Mouse (Mus musculus): ENCODE results near the gene Cspg5. TPM values are rescaled to one million over a fixed set of nuclear protein-coding genes. Genes with fewer than 3 reads are reported as not detected.

Cspg5 gene
- total RNA-seq, 2 experiments from 2014 or later = 1.5 to 2.2 TPM

DNA sequence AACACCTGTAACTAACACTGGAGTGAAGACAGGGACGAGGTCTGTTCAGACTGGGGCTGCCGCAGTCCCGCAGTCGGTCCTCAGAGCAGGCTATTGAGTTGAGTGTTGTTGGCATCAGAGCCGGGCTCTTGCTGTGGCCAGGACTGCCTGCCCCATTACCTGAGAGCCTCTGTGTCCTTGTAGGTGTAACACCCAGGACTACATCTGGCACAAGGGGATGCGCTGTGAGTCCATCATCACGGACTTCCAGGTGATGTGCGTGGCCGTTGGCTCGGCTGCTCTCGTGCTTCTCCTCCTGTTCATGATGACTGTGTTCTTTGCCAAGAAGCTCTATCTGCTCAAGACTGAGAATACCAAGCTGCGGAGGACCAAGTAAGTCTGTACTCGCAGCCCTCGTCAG, 7.2 kb downstream of the Cspg5 start:
- DNase-seq (ENCODE audit: low spot score in 2 of 2) = no peak

GRCm38 (mm10) chr9:110255407-110256019, 11.9 kb downstream of the Cspg5 start:
- DNase-seq (ENCODE audit: low spot score in 2 of 2) = no peak

DNA sequence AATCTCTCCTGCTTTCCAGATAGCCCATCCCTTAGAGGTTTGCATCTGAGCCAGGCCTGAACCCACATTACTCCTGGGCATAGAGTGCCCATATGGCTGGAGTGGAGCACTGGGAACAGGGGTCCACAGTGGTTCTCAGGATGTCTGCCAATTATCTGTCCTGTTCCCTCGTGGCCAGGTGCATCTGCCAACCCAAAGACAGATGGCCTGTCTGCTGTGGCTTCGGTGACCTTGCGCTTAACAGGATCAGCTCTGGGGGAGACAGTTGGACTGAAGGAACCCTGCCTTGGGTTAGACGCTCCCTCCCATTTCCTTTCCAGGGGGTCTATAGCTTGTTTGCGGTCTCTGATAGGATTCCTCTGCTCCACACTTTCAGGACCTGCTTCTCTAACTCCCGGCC, 15.1 kb downstream of the Cspg5 start:
- DNase-seq (ENCODE audit: low spot score in 2 of 2) = no peak

GRCm38 (mm10) chr9:110259118-110259517, 15.5 kb downstream of the Cspg5 start:
- DNase-seq (ENCODE audit: low spot score in 2 of 2) = no peak

DNA sequence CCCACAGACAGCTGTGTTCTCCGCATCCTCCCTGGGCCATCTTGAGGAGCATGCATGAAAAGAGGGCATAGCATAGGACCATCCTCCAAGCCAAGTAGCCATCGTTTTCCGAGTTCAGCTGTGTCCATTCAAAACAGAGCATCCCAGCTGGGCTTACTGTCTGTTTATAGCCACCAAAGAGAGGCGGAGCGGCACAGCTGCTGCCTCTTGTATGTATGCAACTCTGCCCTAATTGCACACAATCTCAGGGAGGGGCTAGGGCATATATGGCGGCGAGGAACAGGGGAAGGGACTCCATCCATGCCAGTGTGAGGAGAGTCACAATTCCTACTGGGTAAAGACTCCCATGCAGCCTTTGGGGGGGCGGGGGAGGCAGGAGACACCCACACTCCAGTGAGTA, 19.6 kb downstream of the Cspg5 start:
- no peak for DNase-seq (ENCODE audit: low spot score in 2 of 2)

DNA sequence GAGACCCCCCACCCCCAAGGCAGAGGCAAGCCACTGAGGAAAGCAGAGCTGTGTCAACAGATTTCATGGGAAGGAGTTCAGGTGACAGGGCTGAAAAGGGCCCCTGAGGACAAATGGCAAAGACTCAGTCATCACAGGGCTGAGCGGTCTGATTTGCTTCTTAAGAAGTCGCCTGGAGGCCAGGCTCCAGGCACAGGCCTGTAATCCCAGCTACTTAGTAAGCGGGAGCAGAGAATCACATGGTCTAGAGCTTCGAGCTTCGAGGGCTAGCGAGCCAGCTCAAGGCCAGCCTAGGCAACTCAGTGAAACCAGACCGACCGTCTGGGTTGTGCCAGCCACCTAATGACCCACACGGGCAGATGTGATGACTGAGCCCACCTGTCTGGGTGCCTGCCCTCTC, 21.4 kb downstream of the Cspg5 start:
- DNase-seq (ENCODE audit: low spot score in 2 of 2) = no peak

- no peak for DNase-seq (ENCODE audit: low spot score in 2 of 2)
Observed at GRCm38 (mm10) chr9:110268416-110268815, 24.8 kb downstream of the Cspg5 start.

GRCm38 (mm10) chr9:110272330-110272729, 28.7 kb downstream of the Cspg5 start:
- DNase-seq (ENCODE audit: low spot score in 2 of 2) = no peak

GRCm38 (mm10) chr9:110273507-110273906, 29.9 kb downstream of the Cspg5 start:
- DNase-seq (ENCODE audit: low spot score in 2 of 2) = no peak

- no peak for DNase-seq (ENCODE audit: low spot score in 2 of 2)
Observed at GRCm38 (mm10) chr9:110275882-110276281, 32.3 kb downstream of the Cspg5 start.

DNA sequence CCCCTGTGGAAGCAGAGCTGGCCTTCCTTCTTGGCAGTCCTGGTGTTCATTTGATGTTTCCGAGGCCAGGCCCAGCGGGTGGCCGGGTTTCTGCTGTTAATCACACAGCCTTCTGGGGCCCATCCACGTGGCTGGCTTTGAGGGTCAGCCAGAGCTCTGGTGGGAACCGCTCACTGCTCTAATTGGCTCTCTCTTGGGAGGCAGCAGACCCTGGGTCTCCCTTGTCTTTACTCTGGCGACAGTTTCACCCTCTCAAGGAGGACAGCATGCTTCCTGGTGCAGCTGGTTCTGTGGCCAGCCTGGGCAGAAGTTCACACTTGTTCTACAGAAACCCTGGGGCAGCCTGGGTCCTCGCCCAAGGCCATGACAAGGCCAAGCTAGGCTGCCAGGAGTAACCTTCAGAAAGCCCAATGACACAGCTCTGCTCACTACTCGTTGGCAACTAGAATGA, 33.9 kb downstream of the Cspg5 start:
- no peak for DNase-seq (ENCODE audit: low spot score in 2 of 2)

GRCm38 (mm10) chr9:110284075-110284697, 40.6 kb downstream of the Cspg5 start:
- DNase-seq (ENCODE audit: low spot score in 2 of 2) = no peak

- no peak for DNase-seq (ENCODE audit: low spot score in 2 of 2)
Observed at GRCm38 (mm10) chr9:110287321-110287924, 43.8 kb downstream of the Cspg5 start.

DNA sequence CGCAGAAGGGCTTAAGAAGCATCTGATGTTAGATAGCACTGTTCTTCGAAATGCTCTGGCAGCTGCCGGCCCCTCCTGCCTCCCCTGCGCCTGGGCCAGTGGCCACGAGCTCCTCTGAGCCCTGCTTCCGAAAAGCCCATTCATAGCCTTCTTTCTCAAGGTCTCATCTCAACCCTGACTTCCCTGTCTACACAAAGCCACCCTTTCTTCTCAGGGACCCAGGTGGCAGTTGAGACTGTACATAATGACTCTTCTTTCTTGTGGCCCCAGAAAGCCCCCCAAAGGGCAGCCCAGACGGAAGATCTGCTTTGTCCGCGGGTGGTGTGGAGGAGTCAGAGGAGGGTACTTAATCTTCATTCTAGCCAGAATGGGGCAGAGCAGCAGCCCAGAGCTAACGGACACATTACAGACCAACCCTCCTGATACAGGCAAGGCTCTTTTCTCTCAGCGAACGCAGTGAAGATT, 49.7 kb downstream of the Cspg5 start:
- no peak for DNase-seq (ENCODE audit: low spot score in 2 of 2)

- no peak for DNase-seq (ENCODE audit: low spot score in 2 of 2)
Observed at GRCm38 (mm10) chr9:110293873-110294415, 50.4 kb downstream of the Cspg5 start.

GRCm38 (mm10) chr9:110294786-110295185, 51.2 kb downstream of the Cspg5 start:
- no peak for DNase-seq (ENCODE audit: low spot score in 2 of 2)

DNA sequence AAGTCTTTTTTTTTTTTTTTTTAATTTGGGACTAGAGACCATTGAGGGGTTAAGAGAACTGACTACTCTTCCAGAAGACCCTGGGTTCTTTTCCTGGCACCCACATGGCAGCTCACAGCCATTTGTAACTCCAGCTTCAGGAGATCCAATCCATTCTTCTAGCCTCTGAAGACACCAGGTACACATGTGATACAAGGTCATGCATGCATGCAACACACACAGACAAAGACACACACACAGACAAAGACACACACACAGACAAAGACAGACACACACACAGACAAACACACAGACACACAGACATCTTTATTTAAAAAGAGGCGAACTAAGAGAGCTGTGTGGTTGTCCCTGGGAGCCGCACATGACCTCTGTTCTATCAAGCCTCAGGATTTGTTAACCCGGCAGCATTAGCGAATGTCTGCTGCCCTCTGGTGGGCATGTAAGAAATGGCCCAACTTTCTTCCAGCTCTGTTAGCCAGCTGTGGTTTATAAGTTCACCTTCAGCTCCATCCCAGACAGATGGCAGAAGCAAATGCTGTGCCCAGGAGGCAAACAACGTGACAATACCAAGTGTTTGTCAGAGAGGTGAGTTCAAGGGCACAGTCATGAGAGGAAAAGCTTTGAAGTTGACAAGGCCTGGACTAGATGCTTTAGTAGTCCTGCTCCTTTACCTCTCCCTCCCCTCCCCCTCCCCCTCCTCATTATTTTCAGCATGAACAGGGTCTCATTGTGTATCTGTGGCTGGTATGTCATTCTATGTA, 53.5 kb downstream of the Cspg5 start:
- peak; percentile 56 to 77 for DNase-seq (ENCODE audit: low spot score in 2 of 2)

DNA sequence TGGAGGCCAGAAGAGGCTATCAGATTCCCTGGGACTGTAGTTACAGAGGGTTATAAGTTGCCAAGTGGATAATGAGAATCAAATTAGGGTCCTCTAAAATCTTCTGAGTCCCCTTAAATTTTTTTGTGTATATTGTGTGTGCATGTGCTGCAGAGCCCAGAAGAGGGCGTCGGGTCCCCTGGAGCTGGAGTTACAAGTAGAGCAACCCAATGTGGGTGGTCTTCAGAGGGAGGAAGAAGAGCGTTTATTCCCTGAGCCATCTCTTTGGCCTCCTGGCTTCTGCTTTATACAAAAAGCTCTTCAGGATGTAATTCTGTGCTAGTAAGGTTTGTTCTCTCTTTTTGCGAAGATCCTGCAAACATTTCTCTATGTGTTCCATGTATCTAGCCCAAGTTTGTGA, 60.9 kb downstream of the Cspg5 start:
- no peak for DNase-seq (ENCODE audit: low spot score in 2 of 2)

- peak; percentile 70 to 88 for DNase-seq (ENCODE audit: low spot score in 2 of 2)
Observed at GRCm38 (mm10) chr9:110304969-110305651, 61.5 kb downstream of the Cspg5 start, which contains the start of gene Elp6. TSS of gene Elp6 (plus strand) at chr9:110305173.

- DNase-seq (ENCODE audit: low spot score in 2 of 2) = no peak
Observed at GRCm38 (mm10) chr9:110306371-110306770, 62.8 kb downstream of the Cspg5 start.

Data from gastrocnemius, postnatal 4 days (tissue).